Mouse (Mus musculus) retina, adult 2 months (tissue): ENCODE measurements around the gene Tarbp1.
"Not testable (repeated sequence)": the region's sequence is repeated elsewhere in the genome, so short reads cannot be mapped to it uniquely, and the experiment has no call there.

Experiments
- DNase-seq: peaks from one replicate; pipeline ENCODE4 v3.0.0-alpha.2; 2012; ENCODE audit warnings: low read depth, low spot score

The Tarbp1 gene

GRCm38 (mm10) chr8:126420834-126421233, 54.0 kb downstream of the Tarbp1 start:
- no peak for DNase-seq

- DNase-seq = no peak
Measured at GRCm38 (mm10) chr8:126405030-126405429, 69.8 kb downstream of the Tarbp1 start.

GRCm38 (mm10) chr8:126404550-126404949, 70.3 kb downstream of the Tarbp1 start:
- DNase-seq = not testable (repeated sequence)

GRCm38 (mm10) chr8:126398349-126398748, 76.5 kb downstream of the Tarbp1 start:
- no peak for DNase-seq

DNA sequence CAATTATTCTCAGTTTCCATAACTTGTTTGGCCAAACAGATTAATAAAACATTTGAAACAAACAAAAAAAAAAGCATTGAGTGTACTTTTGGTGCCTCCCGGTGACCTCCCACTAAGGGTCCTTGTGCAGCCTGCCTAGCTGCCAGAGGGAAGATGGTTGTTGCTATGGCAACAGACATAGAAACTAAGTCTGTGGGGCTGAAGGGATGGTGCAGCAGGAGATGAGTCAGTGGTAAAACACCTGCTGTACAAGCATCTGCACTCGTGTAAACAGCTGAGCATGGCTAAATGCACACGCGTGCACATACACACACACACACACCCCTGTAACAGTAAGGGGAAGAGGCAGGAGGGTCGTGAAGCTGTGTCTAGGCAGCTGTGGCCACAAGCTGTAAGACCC, 78.9 kb downstream of the Tarbp1 start:
- DNase-seq = no peak

- DNase-seq = no peak
Measured at GRCm38 (mm10) chr8:126395386-126395785, 79.5 kb downstream of the Tarbp1 start.

- DNase-seq = no peak
Measured at GRCm38 (mm10) chr8:126391541-126391940, 83.3 kb downstream of the Tarbp1 start.

GRCm38 (mm10) chr8:126387566-126387965, 87.3 kb downstream of the Tarbp1 start:
- DNase-seq = no peak

DNA sequence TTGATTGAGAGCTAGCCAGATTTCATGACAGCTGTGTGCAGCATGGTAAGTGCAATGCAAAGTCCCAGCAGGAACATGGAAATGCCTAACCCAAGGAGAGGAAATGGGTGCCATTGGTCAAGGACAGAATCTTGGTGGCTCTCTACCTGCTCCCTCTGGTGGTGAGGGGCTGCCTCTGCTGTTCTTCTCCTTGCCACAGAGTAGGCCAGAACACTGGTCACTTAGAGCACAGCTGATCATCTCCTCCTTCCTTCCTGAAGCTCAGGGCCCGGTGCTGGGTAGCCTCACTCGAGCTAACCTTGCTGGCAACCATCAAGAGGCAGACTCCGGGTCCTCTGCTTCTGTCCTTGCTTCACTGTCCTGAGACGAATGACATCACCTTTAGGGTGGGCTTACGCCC, 92.1 kb downstream of the Tarbp1 start:
- no peak for DNase-seq

DNA sequence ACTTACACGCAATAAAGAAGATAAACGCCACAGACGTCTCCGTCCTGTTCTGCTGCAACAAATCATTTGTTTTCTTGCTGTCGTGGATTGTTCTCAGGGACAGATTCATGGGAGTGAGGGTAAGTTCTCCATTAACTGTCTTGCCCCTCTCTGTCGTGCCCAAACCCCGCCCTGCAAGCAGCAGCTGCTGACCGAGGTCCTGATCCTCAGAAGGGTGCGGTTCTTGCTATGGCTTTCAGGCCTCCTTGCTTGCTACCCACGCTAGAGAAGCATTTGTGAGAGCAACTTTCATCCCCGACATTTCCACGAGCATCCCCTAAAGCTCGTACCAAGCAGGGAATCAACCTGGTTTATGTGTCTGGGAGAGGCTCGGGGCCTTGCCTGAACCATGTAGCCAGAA, 92.6 kb downstream of the Tarbp1 start:
- no peak for DNase-seq

DNA sequence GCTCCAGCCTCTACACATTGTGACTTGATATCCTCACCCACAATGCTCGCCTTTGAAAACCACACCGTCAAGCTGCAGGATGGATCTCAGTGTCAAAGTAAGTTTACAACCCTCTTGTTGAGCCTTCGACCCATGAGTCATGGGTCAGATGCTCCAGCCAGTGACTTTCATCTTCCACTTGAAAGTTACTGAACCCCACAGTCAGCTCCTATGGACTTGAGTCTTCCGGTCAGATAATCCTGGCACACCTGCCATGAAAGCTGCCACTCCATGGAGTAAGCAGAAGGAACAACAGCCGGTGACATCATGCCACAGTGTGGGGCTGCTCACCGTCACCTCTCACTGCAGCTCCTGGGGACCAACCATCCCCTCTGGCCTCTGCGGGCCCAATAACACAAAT, 93.6 kb downstream of the Tarbp1 start:
- DNase-seq = no peak

GRCm38 (mm10) chr8:126380141-126380540, 94.7 kb downstream of the Tarbp1 start:
- DNase-seq = no peak

GRCm38 (mm10) chr8:126379580-126379979, 95.3 kb downstream of the Tarbp1 start:
- DNase-seq = no peak
